Mouse (Mus musculus) right cerebral cortex, postnatal 36 days (tissue): Measurements from ENCODE around the gene Sytl1.

Experiments used
- DNase-seq, 2 experiments: peaks; one replicate each; pipeline ENCODE4 v3.0.0; 2022; ENCODE audit warnings: low spot score in 2 of 2, mixed read lengths in 1 of 2

Sytl1 gene

DNA sequence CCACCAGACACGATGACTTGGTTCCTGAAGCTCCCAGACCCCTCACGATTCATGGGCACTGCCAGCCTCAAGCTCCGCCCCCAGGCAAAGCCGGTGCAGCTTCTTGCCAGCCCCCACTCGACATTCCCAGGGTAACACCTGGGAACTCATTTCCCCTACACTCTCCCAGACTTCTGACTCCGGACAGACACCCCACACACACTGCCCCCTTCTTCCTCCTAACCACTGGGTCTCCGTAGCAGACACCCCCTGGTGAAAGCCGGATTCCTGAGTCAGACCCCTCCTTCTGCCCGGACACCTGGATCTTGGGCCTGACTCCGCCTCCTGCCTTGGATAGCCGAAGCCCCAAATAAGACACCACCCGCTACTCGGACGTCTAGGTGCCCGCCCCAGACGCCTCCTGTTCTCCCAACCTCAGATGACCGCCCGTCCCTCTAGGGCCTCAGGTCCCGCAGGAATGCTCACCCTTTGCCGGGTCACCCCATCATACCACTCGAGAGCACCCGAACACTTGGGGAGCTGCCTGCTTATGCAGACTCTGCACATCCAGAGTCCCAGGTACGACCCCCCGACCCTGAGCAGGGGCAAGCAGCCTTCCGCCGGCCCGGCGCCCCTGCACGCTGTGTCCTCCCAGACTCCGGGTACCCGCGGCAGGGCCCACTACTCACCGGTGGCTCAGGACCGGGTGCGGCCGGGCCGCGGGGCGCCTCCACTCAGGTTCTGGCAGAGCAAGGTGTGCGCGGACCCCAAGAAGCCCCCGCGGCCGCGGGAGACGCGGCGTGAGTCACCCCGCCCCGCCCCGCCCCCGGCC lies 51.0 kb downstream of the Sytl1 start, which contains the start of the genes Cd164l2 and Gpr3:
TSS of gene Cd164l2 (plus strand) at position 381 of the 811 bp plus-strand sequence.
TSS of gene Gpr3 (minus strand) at position 786 of the 811 bp plus-strand sequence.
- DNase-seq, result no peak

- no peak for DNase-seq
Observed at GRCm38 (mm10) chr4:133210788-133211390, 52.0 kb downstream of the Sytl1 start.

DNA sequence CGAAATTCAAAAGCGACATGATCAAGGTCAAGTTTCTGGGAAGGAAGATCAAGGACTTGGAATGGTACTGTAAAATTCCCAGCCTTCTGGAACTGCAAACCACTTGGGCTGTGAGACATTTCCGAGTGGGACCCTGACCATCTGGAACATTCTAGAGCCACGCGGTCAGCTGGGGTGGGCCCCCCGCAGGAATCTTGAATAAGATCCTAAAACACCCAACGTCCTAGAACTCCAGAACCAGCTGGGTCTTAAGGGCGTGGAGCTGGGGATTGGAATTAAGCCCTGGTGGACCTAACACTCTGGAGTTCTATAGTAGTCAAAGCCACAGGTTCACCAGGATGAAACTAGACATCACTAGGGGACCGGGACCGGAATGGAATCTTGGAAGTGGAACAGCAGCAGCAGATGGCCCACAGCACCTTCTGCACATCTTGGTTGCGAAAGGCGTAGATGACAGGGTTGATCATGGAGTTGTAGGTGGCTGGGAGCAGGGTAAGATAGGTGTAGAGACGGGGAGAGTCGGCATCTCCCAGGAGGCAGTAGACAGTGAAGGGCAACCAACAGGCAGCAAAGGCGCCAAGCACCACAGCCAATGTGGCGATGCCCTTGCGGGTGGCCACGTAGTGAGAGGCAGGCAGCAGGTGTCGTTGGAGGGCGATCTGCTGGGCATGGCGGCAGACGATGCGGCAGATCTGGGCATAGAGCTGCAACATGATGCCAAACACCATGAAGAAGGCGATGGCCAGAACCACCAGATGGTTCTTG lies 52.7 kb downstream of the Sytl1 start:
- DNase-seq, result no peak

DNA sequence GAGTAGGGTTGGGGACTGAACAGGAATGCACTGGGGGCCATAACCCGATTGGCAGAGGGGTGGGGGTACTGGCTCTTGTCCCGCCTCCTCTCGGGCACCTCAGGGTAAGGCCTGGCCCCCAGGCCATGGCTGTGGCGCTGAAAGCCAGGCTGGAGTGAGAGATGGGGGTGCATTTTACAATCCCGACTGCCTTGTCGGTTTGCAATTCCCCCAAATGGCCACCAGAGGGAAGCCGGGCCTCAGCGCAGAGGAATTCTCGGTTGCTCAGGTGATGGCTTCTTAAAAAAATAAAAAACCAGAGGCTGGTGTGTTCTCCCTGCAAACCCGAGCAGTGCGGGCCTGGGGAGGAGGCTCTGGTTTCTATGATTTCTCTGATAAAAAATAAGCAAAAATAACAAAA lies 53.5 kb downstream of the Sytl1 start:
- no peak for DNase-seq

DNA sequence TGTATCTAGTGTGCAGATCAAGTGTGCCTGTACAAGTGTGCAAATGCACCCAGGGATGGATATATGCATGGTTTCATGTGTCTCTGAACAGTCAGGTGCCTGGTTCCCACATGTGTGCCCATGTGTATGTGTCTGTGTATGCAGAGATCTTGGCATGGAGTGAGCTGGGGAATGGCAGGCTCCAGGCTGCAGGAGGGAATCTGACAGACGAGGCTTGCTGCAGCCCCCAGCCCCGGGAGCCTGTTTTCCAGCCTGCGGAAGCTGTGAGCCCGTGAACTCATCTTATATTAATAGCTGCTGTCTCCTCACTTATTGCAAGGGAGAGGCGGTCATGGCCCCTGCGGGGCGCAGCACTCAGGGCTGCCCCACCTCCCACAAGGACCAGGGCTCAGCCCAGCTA lies 58.5 kb downstream of the Sytl1 start:
- DNase-seq, result no peak

DNA sequence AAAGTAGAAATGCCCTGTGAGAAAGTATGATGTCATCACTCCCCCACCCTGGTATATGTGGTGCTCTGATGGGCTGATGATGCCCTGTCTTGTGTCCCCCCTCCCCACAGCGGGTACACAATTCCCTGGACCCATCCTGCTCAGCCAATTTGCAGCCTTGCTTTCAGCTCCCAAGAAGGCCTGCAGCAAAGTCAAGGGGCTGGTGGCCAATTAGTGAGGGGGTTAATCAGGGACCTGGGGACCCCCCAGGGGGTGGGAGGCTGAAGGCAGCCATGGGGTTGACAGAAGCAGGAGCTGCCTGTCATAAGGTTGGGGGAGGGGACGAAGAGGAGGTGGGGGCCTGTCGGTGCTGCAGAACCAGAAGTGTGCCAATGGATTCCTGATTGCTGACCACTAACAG lies 59.3 kb downstream of the Sytl1 start:
- no peak for DNase-seq
